Comparison of ENCODE assay signal across 21 mouse cellular contexts in genomic region chr2:12432055-12432454, GRCm38 (mm10). TPM values are rescaled to one million over a fixed set of nuclear protein-coding genes. Genes with fewer than 3 reads are reported as not detected.
DNase-seq lines count a peak whose midpoint lies in the region; ATAC-seq and TF ChIP-seq lines count a peak whose summit lies in the region.
"Had no signal": no experiment of that assay in that cellular context is flagged by ENCODE, and none has a peak within 500 bp of the region (broad histone marks: within the 10 kb centered on the region; RNA-seq: fewer than 3 reads in every experiment).

No protein-coding gene starts in this region.

- no peak for ATAC-seq in kidney, postnatal 0 days (replicated peaks; ENCODE audit: low FRiP score, low read depth)
- no peak for ATAC-seq in heart, embryonic 13.5 days (ENCODE audit: extremely low read depth, insufficient number of reproducible peaks, low FRiP score, low TSS enrichment)
- 0 out of 2 replicates have a peak, but pooled peaks have one; percentile 35 for ATAC-seq in stomach, embryonic 15.5 days (ENCODE audit: insufficient read depth, low FRiP score, low read depth)
- ATAC-seq: CD4-positive, CD25-positive, alpha-beta regulatory T cell, adult 4 months; hindbrain, postnatal 0 days had no signal

- no peaks in the 10 kb centered on the region for H3K4me1 ChIP-seq in kidney, postnatal 0 days (replicated peaks; ENCODE audit: insufficient read depth, low read length)
- H3K4me1 ChIP-seq in heart, embryonic 13.5 days, result no peaks in the 10 kb centered on the region
- no peaks in the 10 kb centered on the region for H3K4me1 ChIP-seq in stomach, embryonic 15.5 days
- H3K4me1 ChIP-seq: embryonic facial prominence, embryonic 13.5 days; forebrain, embryonic 10.5 days; midbrain, embryonic 10.5 days; neural tube, embryonic 12.5 days had no signal

- H3K4me3 ChIP-seq in kidney, postnatal 0 days (replicated peaks; ENCODE audit: low read depth, low read length), result no peak overlapping the region
- H3K4me3 ChIP-seq in heart, embryonic 13.5 days, result no peak overlapping the region
- no peak overlapping the region for H3K4me3 ChIP-seq in stomach, embryonic 15.5 days (replicated peaks)
- H3K4me3 ChIP-seq: embryonic facial prominence, embryonic 13.5 days; forebrain, embryonic 10.5 days; limb, embryonic 13.5 days; midbrain, embryonic 10.5 days; neural tube, embryonic 12.5 days had no signal

- TF ChIP-seq CTCF in kidney, postnatal 0 days (IDR thresholded peaks at IDR 0.05; ENCODE audit: low read depth), result no peak

- no peaks in the 10 kb centered on the region for H3K36me3 ChIP-seq in kidney, postnatal 0 days (ENCODE audit: insufficient read depth, low read length)
- no peaks in the 10 kb centered on the region for H3K36me3 ChIP-seq in heart, embryonic 13.5 days
- H3K36me3 ChIP-seq in stomach, embryonic 15.5 days, result no peaks in the 10 kb centered on the region
- H3K36me3 ChIP-seq: embryonic facial prominence, embryonic 13.5 days; forebrain, embryonic 10.5 days; G1E; limb, embryonic 13.5 days; midbrain, embryonic 10.5 days; neural tube, embryonic 12.5 days had no signal

- peak overlapping the region; percentile 47; the same call in 1 of the 2 replicates for H3K27ac ChIP-seq in kidney, postnatal 0 days
- peak overlapping the region; percentile 52 for H3K27ac ChIP-seq in heart, embryonic 13.5 days (replicated peaks)
- no peak overlapping the region for H3K27ac ChIP-seq in stomach, embryonic 15.5 days
- H3K27ac ChIP-seq: embryonic facial prominence, embryonic 13.5 days; forebrain, embryonic 10.5 days; hindbrain, postnatal 0 days; limb, embryonic 13.5 days; liver, embryonic 14.5 days; midbrain, embryonic 10.5 days; neural tube, embryonic 12.5 days had no signal

- 67% methylated on average over 1 of the region's 1 CpGs for WGBS in kidney, postnatal 0 days
- WGBS in heart, embryonic 13.5 days, result 54% methylated on average over 1 of the region's 1 CpGs
- 52% methylated on average over 1 of the region's 1 CpGs for WGBS in stomach, embryonic 15.5 days

- DNase-seq in gastrocnemius, postnatal 14 days, result peak; percentile 6
- no peak for DNase-seq in gastrocnemius, postnatal 25 days
- DNase-seq in kidney, postnatal 0 days (ENCODE audit: low spot score), result peak; percentile 38
- DNase-seq in kidney, postnatal 25 days, result no peak
- DNase-seq in cerebellum, postnatal 10 days, result no peak
- DNase-seq in thymus, postnatal 14 days, result no peak
- DNase-seq: cerebellum, adult 9-10 months; gastrocnemius, postnatal 10 days; kidney, adult 18-20 months; spleen, adult 18-20 months had no signal

- intact Hi-C loops in gastrocnemius, postnatal 14 days (cut with DNase I; ENCODE audit: low total_unique reads), result no loop called here

- no peaks in the 10 kb centered on the region for H3K9me3 ChIP-seq in kidney, postnatal 0 days (replicated peaks; ENCODE audit: low read length)
- H3K9me3 ChIP-seq in heart, embryonic 13.5 days, result no peaks in the 10 kb centered on the region
- no peaks in the 10 kb centered on the region for H3K9me3 ChIP-seq in stomach, embryonic 15.5 days
- H3K9me3 ChIP-seq: embryonic facial prominence, embryonic 13.5 days; forebrain, embryonic 10.5 days; limb, embryonic 13.5 days; midbrain, embryonic 10.5 days; neural tube, embryonic 12.5 days had no signal

- H3K4me2 ChIP-seq in kidney, postnatal 0 days (ENCODE audit: low read length), result no peak overlapping the region
- no peak overlapping the region for H3K4me2 ChIP-seq in heart, embryonic 13.5 days
- no peak overlapping the region for H3K4me2 ChIP-seq in stomach, embryonic 15.5 days
- H3K4me2 ChIP-seq: embryonic facial prominence, embryonic 13.5 days; limb, embryonic 13.5 days; neural tube, embryonic 12.5 days had no signal

- no peaks in the 10 kb centered on the region for H3K27me3 ChIP-seq in kidney, postnatal 0 days (ENCODE audit: insufficient read depth, low read length)
- H3K27me3 ChIP-seq in heart, embryonic 13.5 days (replicated peaks), result no peaks in the 10 kb centered on the region
- H3K27me3 ChIP-seq in stomach, embryonic 15.5 days (replicated peaks), result no peaks in the 10 kb centered on the region
- H3K27me3 ChIP-seq: embryonic facial prominence, embryonic 13.5 days; limb, embryonic 13.5 days; neural tube, embryonic 12.5 days had no signal

- no peak overlapping the region for H3K9ac ChIP-seq in kidney, postnatal 0 days (ENCODE audit: low read depth, low read length)
- H3K9ac ChIP-seq in heart, embryonic 13.5 days, result no peak overlapping the region
- no peak overlapping the region for H3K9ac ChIP-seq in stomach, embryonic 15.5 days
- H3K9ac ChIP-seq: embryonic facial prominence, embryonic 13.5 days; limb, embryonic 13.5 days; liver, embryonic 14.5 days; neural tube, embryonic 12.5 days had no signal

RNA-seq across cellular contexts. Expression of gene Mindy3, which starts 12.8 kb away (rescaled TPM):
- 10 to 100 TPM; 11.9 to 12.1 TPM for total RNA-seq in gastrocnemius, postnatal 14 days (2021)
- 10 to 100 TPM in 1 of 2 experiments, 1 to 10 TPM in 1; 8.1 to 11.6 TPM for total RNA-seq in gastrocnemius, postnatal 25 days (2021)
- polyA plus RNA-seq in kidney, postnatal 0 days (2015; fragmentation: Nextera tagmentation; extraction: Ambion mirVana), result 39.5 and 39.9 TPM in 2 replicates
- 26.6 and 28.1 TPM in 2 replicates for polyA plus RNA-seq in heart, embryonic 13.5 days (2015; fragmentation: Nextera tagmentation; extraction: Ambion mirVana)
- 23.5 and 25.3 TPM in 2 replicates for polyA plus RNA-seq in stomach, embryonic 15.5 days (2015; fragmentation: Nextera tagmentation; extraction: Ambion mirVana)

Comparison
In these comparisons a context has a peak if more than half of its experiments do, and no peak if none do; other contexts are left out.
1. DNase-seq: peak in gastrocnemius, postnatal 14 days (single experiment) and kidney, postnatal 0 days (single experiment); none in gastrocnemius, postnatal 25 days (single experiment), kidney, postnatal 25 days (0 of 2), cerebellum, postnatal 10 days (0 of 2) and thymus, postnatal 14 days (single experiment).